Mouse (Mus musculus) 416B (cell line): Measurements from ENCODE around the gene Irak2.

Source experiments
- DNase-seq: peaks from one replicate; pipeline ENCODE4 v3.0.0; 2011; ENCODE audit warnings: low read depth

The Irak2 gene

DNA sequence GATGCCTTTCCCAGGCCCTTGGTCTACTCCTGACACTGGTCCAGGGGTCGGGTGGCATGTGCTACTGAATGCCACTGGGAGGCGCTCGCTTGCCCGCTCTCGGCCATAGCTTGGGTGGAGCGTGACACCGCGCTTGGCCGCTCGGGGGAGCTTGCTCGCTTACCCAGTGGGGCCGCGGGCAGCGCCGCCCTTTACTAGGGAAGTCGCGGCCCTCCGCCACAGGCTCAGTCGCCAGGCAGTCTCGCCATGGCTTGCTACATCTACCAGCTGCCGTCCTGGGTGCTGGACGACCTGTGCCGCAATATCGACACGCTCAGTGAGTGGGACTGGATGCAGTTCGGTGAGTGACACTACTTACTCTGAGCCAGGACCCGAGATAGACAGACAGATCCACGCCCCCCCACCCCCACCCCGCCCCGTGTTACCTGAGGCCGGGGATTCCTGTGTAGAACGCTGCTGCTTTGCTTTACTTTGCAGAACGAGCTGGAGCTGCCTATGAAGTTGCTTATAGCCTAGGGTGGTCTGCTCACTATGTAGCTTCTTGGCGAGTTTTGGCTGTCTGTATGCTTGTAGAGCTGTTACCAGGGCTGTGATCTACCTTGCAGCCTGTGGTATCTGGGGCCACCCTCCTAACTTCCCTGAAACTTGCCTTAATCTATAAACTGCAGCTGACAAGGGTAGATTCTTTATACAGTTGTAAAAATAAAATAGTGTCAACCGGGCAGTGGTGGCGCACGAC lies at the start of gene Irak2:
TSS of gene Irak2 (plus strand) at position 166 of the 739 bp plus-strand sequence.
- peak; percentile 92 for DNase-seq

DNA sequence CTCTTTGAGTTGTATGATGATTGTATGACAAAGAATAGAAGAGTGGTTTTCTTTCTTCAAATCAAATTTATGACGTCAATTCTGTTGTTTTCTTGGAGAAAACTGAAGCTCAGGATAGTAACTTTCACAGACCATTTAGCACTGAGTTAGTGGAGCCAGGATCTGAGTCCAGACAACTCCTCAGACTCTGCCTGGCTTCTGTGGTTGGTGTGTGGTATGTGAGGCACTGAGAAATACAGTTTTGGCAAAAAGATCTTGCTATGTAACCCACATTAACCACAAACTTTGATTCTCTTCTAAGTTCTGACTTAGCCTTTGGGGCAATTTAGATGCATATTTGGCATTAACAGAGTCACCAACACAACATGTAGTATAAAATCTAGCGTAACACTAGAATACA lies 45.6 kb upstream of the Irak2 start:
- DNase-seq: no peak

DNA sequence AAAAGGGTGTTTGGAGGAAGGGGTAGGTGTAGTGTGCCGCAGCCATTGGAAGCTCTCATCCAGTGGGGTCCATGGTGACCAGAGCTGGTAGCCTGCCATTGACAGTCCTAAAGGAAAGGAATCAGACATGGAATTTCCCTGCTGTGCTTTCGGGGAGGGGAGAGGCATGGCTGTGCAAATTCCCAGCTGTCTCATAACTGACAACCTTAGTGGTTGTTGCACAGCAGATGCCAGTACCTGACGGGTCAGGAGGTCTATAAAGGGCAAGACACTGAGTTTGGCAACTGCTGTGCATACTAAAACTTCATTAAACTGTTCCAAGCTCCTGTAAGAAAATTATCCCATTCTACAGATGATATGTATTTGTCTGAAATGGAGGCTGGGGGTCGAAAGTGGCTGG lies 40.3 kb upstream of the Irak2 start:
- no peak for DNase-seq

DNA sequence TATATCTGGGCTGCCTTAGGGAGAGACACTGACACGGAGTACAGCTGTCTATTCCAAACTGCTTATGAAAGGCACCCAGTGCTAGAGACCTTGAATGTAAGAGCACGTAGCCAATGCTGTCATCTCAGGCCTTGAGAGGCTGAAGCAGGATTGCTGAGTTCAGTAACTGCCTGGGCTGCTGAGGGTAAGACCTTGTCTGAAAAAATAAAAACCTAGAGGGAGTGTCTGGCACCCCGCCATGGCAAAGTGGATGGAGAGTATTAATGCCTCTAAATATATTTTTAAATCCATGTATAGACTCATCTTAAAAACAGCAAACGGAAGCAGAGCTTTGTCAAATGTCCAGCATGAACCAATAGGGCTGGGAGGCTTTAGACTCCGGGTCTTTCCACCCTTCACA lies 38.4 kb upstream of the Irak2 start:
- no peak for DNase-seq

DNA sequence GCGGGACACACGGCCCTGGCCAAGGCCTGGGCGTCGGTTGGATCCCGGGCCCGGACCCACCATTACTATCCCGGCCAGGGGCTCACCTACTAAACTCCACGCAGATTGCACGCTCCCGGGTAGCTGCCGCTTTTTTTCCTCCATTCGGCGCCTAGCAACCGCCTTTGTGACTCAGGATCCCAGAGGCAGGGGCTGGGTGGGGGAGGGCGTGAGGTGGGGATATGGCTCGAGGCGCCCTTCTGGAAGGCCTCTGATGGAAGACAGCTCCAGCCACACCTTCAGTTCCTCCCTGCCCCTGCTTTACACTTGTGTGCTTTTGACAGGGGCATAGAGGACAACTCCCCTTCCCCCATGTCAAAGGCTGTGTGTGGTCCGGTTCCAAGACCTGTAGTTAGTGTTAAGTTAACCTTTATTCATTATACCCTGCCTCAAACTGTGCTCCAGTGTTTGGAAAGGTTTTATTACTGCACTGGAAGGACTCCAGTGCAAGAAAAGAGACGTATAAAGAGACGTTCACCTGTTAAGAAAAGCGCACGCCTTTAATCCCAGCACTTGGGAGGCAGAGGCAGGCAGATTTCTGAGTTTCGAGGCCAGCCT lies 37.6 kb upstream of the Irak2 start, which contains the start of gene Fancd2os:
TSS of gene Fancd2os (minus strand) at position 173 of the 597 bp plus-strand sequence.
- DNase-seq: no peak

DNA sequence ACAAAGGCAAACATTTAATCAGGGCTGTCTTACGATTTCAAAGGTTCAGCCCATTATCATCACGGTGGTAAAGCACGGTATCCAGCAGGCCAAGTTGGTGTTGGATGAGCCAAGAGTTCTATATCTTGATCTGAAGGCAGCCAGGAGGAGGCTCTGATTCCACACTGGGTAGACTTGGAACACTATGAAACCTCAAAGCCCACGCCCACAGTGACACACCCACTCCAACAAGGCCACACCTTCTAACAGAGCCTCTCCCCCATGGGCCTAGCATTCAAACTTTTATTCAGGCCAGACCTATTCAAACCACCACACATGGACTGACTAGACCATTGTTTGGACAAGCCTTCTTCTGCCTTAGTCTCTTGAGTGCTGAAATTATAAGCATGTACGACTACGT lies 35.4 kb upstream of the Irak2 start:
- DNase-seq: peak; percentile 29

DNA sequence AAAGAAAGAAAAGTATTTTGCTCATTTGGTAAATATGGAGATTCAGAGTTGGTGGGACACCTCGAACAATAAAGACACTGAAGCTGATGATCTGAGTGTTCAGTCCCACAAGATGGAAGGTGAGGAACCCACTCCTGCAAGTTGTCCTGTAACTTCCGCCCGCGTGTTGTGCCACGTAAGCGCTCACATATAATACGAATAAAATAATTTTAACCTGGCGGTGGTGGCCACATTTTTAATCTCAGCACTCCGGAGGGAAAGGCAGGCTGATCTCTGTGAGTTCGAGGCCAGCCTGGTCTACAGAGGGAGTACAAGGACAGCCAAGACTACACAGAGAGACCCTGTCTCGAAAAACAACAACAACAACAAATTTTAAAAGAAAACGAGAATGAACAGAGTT lies 34.3 kb upstream of the Irak2 start:
- DNase-seq: no peak

DNA sequence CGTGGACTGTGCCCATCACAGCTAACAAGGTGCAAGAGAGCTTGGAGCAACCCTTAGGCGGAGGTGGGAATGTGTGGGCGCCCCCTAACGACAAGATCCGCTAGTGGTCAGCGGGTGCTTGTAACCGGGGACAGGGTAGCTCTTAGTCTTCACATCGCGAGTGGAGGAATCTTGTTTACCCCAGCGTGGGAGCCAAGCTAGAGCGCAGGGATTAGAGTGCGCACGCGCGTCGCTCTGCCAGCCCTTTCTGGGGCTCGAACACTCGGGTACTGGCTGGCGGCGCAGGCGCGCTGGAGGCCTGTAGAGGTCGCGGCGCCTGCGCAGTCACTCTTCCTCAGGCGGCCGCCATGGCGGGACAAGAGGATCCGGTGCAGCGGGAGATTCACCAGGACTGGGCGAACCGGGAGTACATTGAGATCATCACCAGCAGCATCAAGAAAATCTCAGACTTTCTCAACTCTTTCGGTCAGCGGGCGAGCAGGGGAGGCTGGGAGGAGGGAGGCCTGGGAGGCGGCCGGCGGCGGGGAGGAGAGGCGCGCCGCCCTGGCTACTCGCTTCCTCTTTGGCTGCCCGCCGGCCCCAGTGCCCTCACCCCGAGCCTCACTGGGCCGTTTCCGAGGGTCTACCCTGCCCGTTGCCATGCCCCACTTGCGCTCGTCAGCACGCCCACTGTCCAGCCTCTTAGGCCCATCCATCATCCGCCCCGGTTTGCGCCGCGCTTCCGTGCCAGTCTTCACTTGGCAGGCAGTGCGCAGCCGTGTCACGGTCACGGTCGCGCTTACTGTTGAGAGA lies 33.6 kb upstream of the Irak2 start, which contains the start of gene Brk1:
TSS of gene Brk1 (plus strand) at position 341 of the 792 bp plus-strand sequence.
- peak; percentile 89 for DNase-seq

DNA sequence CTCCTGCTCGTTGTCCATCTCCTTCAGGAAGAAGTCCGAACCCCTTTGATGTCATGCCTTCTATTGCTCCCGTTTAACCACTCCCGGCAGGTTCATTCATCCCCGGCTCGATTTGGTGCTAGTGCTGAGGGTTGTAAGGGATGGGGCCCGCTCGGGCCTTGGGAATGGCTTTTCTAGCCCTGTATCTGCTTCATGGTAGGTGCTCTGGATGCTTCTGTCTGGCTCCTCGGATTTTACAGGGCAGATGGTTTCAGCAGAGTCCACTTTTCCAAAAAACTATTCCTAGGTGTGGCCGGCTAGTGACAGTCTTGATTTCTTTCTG lies 33.1 kb upstream of the Irak2 start:
- DNase-seq: no peak

DNA sequence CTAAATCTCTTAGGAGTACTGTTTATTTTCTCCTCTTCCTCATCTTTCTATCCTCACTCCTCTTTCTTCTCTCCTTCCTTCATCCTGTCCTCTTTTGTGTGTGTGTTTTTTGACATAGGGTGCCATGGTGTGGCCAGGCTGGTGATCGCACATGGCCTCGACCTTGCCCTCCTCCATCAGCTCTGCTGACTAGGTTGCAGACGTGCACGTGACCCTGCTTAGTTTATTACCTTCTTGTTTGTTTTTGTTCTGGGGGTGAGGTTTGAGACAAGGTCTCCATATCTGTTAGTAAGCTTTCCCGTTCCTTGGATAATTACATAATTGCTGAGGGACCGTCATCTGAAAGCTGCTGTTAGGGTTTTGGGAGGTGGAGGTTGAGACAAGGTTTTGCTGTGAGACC lies 29.4 kb upstream of the Irak2 start:
- no peak for DNase-seq

DNA sequence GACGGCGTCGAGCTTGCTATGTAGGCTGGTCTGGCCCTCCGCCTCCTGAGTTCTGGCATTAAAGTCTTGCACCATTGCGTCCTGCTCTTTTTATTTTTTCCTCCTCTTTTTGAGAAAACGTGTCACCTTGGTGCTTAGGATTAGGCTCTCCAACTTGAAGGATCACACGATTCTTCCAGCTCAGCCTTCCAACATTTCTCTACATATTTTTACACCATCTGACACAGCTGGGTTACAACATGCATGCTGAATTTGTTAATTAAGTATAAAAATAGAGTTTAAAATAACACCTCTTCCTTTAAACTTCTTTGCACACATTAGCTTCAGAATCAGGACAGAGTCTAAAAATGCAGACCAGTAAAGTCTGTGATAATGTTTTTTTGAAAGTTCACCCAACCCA lies 29.0 kb upstream of the Irak2 start:
- no peak for DNase-seq

DNA sequence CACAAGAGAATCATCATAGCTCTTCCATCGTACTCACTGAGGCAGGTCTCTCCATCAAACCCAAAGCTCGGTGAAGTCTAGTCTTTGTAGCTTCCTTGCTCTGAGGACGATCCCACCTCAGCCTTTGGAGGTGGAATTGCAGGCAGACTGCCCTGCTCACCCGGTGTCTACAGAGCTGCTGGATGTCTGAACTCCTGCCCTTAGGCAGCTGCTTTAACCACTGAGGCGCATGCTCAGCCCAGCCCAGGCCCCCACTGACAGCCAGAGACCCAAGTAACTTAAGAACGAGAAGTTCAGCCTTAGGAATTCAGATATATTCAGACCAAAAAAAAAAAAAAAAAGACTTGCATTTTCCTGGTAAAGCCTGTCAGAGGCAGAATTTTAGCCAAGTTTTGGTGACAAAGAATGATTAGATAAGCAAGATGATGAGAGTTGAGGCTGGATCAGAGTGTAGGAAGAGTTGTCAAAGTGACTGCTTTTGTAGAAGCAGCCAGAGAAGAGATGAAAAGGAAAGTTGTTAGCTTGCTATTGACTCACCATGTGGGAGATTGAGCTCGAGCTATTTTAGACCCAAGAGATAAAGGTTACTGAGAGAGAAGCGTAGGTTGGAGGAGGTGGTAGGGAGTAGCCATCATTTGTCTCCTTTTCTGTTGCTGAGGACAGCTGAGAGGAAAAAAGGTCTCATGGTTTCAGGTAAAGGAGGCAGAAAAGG lies 25.9 kb upstream of the Irak2 start:
- DNase-seq: no peak

DNA sequence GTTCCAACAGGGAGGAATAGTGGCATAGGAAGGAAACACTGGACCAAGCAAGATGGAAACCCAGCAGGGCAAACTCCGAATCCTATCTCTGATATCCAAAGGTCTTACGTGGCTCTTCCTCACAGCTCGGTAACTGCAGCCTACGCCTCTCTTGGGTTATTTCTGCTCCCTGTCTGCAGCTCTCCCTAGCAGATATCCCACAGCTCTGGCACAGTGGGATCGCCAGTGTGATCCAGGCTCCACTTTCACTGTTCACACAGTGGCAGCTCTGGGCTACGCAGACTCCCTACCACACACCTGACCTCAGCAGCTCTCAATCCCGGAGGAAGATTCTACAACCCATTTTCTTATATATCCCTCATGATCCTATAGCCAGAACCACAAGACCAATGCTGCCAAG lies 24.1 kb upstream of the Irak2 start:
- DNase-seq: no peak

DNA sequence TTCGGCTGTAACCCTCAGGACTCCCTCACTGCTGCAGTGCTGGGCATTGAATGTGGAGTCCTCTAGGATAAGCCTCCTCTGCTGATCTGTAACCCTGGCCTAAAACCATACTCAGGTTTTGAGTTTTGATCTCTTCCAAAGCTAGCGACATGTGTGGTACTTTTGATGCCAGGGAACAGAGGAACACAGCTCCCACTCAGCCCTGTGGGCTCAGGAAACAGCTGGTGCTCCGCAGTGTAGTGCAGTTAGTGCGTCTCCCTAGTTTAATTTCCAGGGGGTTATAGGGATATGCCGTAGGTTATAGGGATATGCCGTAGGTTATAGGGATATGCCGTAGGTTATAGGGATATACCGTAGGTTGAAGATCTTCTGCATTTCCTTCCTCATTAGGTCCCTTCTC lies 23.3 kb upstream of the Irak2 start:
- no peak for DNase-seq

DNA sequence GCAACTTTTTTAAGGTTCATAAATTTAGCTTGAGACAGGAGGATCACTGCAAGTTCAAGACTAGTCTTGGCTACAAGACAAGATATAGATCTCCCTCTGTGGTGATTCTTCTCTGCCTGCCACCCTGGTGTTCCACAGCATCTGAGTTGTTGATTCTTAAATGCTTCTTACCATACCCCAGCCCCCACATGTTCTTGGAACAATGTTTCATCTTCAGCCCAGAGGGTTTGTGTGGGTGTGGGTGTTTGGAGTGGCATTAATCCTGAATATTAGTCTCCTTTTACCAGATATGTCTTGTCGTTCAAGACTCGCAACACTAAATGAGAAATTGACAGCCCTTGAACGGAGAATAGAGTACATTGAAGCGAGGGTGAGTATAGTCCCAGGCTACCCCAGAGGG lies 22.8 kb upstream of the Irak2 start:
- DNase-seq: no peak

DNA sequence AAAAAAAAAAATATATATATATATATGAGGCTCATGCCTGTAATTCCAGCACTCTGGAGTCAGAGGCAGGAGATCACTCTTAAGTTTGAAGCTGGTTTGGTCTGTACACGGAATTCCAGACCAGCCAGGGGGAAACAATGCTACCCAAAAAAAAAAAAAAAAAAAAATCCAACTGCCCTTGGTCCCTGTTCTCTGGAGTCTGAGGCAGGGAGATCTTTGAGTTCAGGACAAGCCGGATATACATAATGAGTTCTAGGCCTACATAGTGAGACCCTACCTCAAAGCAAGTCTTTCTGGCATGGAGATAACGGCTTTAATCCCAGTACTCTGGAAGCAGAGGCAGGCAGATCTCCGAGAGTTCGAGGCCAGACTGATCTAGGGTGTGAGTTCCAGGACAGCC lies 14.9 kb upstream of the Irak2 start:
- peak; percentile 51 for DNase-seq

DNA sequence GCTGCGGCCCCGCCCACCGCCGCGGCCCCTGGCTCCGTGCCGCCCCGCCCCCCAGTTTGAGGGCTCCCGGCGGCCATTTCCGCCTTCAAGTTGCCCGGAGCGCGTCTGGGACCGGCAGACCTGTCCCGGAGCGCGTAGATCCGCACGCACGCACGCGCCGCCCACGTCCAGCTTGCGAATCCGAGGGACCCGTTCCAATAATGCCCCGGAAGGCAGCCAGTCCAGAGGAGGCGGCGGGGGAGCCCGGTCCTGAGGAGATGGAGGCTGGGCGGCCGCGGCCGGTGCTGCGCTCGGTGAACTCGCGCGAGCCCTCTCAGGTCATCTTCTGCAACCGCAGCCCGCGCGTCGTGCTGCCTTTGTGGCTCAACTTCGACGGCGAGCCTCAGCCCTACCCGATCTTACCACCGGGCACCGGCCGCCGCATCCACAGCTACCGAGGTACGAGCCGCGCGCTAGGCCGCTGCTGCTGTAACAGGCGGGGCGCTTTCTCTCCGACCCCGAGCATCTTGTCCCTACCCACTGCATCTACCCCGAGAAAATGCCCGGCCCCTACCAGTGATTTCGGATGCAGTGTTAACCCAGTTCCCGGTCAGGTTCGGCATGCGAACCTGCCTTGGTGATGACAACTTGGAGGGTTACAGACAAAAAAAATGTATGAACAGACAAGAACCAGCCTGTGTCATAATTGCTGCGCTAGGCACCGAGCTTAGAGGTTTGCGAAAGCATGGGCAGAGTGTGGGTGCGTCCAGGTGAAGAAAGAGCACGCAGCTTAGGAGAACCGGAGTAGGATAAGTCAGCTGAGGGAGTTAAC lies 14.1 kb upstream of the Irak2 start, which contains the start of gene Vhl:
TSS of gene Vhl (plus strand) at position 19 of the 811 bp plus-strand sequence.
- peak; percentile 83 for DNase-seq

DNA sequence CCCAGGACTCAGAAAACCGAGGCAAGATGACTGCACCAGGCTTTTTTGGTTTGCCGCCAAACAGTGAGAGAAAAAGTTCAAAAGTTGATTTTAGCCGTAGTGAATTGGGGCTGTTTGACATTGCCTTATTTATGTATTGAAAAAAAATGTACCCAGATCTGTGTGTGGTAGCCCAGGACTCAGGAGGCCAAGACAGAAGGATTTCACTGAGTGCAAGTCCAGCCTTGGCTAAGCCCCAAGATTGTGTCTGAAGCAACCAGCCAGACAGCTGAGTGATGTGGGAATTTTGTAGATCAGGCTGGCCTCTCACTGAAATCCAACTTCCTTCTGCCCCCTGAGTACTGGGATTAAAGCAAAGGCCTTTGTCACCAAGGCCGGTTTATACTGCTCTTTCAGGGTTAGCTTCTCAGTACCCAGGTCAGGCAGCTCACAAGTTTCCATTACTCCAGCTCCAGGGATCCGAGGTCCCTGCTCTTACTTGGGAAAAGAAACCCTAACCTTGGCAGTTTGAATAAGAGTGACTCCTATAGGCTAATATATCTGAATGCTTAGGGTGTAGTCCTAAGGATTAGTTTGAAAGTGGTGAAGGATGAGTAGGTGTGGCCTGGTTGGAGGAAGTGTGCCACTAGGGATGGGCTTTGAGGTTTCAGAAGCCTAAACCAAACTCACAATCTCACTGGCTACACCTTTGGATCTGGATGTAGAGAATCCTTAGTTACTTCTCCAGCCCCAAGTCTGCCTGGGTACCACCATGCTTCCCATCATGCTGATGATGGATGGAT lies 13.1 kb upstream of the Irak2 start:
- DNase-seq: no peak

DNA sequence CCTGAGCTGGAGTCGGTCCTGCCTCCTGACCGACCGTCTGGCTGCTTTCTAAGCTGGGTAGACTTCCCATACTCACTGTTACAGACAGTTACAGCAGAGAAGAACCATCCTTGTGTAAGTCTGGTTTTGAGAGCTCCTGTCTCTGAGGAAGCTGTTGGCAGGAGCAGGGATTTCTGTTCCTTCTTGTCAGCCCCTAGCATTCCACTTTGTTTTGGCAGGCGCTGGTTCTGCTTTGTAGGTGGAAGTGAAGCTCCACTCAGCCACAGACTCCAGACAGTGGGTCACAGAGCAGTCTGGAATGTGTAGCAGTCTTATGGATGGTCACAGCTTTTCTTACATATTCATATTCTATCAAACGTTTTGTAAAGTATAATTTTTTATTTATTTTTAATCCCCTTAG lies 7.9 kb upstream of the Irak2 start:
- DNase-seq: no peak

DNA sequence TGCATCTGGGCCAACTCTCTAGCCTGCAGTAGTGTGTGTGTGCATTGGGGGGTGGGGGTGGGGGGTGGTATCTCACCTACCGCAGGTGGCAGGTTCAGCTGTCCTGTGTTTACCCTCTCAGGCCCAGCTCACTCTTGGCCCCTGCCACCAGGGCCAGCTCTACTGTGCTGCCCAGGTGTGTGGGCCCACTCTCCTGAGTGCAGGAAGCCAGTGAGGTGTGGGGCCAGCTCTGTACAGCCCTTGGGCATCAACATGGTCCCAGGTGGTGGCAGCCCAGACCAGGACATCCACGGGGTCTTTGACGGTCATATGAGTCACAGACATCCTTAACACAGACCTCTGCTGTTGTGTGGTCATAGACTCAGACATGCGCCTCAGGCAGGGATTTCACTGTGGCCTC lies 5.4 kb upstream of the Irak2 start:
- DNase-seq: no peak

DNA sequence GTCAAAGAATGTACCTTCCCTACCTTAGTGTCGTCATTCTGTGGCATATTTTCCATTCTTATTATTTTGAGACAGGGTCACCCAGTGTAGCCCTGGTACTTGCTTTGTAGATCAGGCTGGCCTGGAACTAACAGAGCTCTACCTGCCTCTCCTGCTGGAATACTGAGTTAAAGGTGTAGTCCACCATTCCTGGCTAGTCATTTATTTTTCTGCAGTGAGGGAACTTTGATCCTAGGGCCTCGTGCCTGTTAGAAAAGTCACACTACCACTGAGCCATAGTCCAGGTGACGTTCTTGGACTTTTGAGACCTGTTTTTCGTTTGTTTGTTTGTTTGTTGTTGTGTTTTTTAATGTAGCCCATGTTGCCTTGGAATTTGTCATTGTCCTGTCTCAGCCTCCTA lies 934 bp downstream of the Irak2 start:
- no peak for DNase-seq
